Mouse (Mus musculus): ENCODE measurements around the gene Uba7. TPM values are rescaled to one million over a fixed set of nuclear protein-coding genes. Genes with fewer than 3 reads are reported as not detected.

Gene Uba7
- polyA plus RNA-seq, 1 experiment from 2014 or later, result 3.2 TPM

GRCm38 (mm10) chr9:107936215-107936822 is 39.0 kb upstream of the Uba7 start:
- Histone ChIP-seq H3K4me3 (replicated peaks; ENCODE audit: low read length) (peak overlapping the region; percentile 64), H3K9me3 (ENCODE audit: control insufficient read depth, low read length) (no peaks in the 10 kb centered on the region), H3K27me3 (replicated peaks; ENCODE audit: control insufficient read depth, insufficient read depth, low read length) (no peaks in the 10 kb centered on the region; the same call in 1 of the 2 replicates), H3K9ac (replicated peaks; ENCODE audit: low read depth, low read length) (peak overlapping the region; percentile 69), H3K4me1 (replicated peaks; ENCODE audit: control insufficient read depth, insufficient read depth, low read length) (peaks cover 22% of the 10 kb centered on the region), H3K27ac (ENCODE audit: low read length) (no peak overlapping the region), H3K4me2 (ENCODE audit: low read length) (peak overlapping the region; percentile 86), H3K36me3 (ENCODE audit: control insufficient read depth, insufficient read depth) (no peaks in the 10 kb centered on the region)
- peak; percentile 51 for ATAC-seq
- WGBS, result under 1% methylated on average over 29 of the region's 29 CpGs

GRCm38 (mm10) chr9:107936831-107937230 is 38.5 kb upstream of the Uba7 start:
- H3K4me3 ChIP-seq (replicated peaks; ENCODE audit: low read length), result peak overlapping the region; percentile 64
- ATAC-seq, result no peak
- H3K27ac ChIP-seq (ENCODE audit: low read length), result no peak overlapping the region
- 11% methylated on average over 3 of the region's 3 CpGs for WGBS
- H3K36me3 ChIP-seq (ENCODE audit: control insufficient read depth, insufficient read depth), result no peaks in the 10 kb centered on the region
- H3K9ac ChIP-seq (replicated peaks; ENCODE audit: low read depth, low read length), result peak overlapping the region; percentile 69
- no peaks in the 10 kb centered on the region; the same call in 1 of the 2 replicates for H3K27me3 ChIP-seq (replicated peaks; ENCODE audit: control insufficient read depth, insufficient read depth, low read length)
- no peaks in the 10 kb centered on the region for H3K9me3 ChIP-seq (ENCODE audit: control insufficient read depth, low read length)
- H3K4me1 ChIP-seq (replicated peaks; ENCODE audit: control insufficient read depth, insufficient read depth, low read length), result peaks cover 22% of the 10 kb centered on the region
- H3K4me2 ChIP-seq (ENCODE audit: low read length), result peak overlapping the region; percentile 86

- ATAC-seq, result no peak
- H3K4me2 ChIP-seq (ENCODE audit: low read length), result no peak overlapping the region
- no peaks in the 10 kb centered on the region for H3K9me3 ChIP-seq (ENCODE audit: control insufficient read depth, low read length)
- 89% methylated on average over 31 of the region's 31 CpGs for WGBS
- no peak overlapping the region for H3K27ac ChIP-seq (ENCODE audit: low read length)
- no peak overlapping the region for H3K4me3 ChIP-seq (replicated peaks; ENCODE audit: low read length)
- H3K27me3 ChIP-seq (replicated peaks; ENCODE audit: control insufficient read depth, insufficient read depth, low read length), result no peaks in the 10 kb centered on the region
- H3K9ac ChIP-seq (replicated peaks; ENCODE audit: low read depth, low read length), result no peak overlapping the region
- peaks cover 15% of the 10 kb centered on the region for H3K4me1 ChIP-seq (replicated peaks; ENCODE audit: control insufficient read depth, insufficient read depth, low read length)
- no peaks in the 10 kb centered on the region for H3K36me3 ChIP-seq (ENCODE audit: control insufficient read depth, insufficient read depth)
Measured at GRCm38 (mm10) chr9:107947241-107948194, 27.8 kb upstream of the Uba7 start.

GRCm38 (mm10) chr9:107949184-107949921 is 26.0 kb upstream of the Uba7 start:
- no peak overlapping the region for H3K9ac ChIP-seq (replicated peaks; ENCODE audit: low read depth, low read length)
- H3K27ac ChIP-seq (ENCODE audit: low read length), result no peak overlapping the region
- H3K4me2 ChIP-seq (ENCODE audit: low read length), result no peak overlapping the region
- H3K4me3 ChIP-seq (replicated peaks; ENCODE audit: low read length), result no peak overlapping the region
- WGBS, result 83% methylated on average over 13 of the region's 13 CpGs
- no peak for ATAC-seq
- H3K36me3 ChIP-seq (ENCODE audit: control insufficient read depth, insufficient read depth), result no peaks in the 10 kb centered on the region
- H3K9me3 ChIP-seq (ENCODE audit: control insufficient read depth, low read length), result no peaks in the 10 kb centered on the region
- H3K27me3 ChIP-seq (replicated peaks; ENCODE audit: control insufficient read depth, insufficient read depth, low read length), result no peaks in the 10 kb centered on the region
- peaks cover 15% of the 10 kb centered on the region for H3K4me1 ChIP-seq (replicated peaks; ENCODE audit: control insufficient read depth, insufficient read depth, low read length)

- WGBS, result 92% methylated on average over 10 of the region's 10 CpGs
- ATAC-seq, result no peak
- Histone ChIP-seq H3K9ac (replicated peaks; ENCODE audit: low read depth, low read length) (peak within 1 kb of the TSS; percentile 76), H3K27ac (ENCODE audit: low read length) (peak within 1 kb of the TSS; percentile 85), H3K4me1 (replicated peaks; ENCODE audit: control insufficient read depth, insufficient read depth, low read length) (peaks cover 15% of the 10 kb centered on the region), H3K9me3 (ENCODE audit: control insufficient read depth, low read length) (no peaks in the 10 kb centered on the region), H3K36me3 (ENCODE audit: control insufficient read depth, insufficient read depth) (no peaks in the 10 kb centered on the region), H3K27me3 (replicated peaks; ENCODE audit: control insufficient read depth, insufficient read depth, low read length) (no peaks in the 10 kb centered on the region), H3K4me2 (ENCODE audit: low read length) (peak within 1 kb of the TSS; percentile 66), H3K4me3 (replicated peaks; ENCODE audit: low read length) (peak within 1 kb of the TSS; percentile 70)
Measured at GRCm38 (mm10) chr9:107949922-107950235, 25.4 kb upstream of the Uba7 start, which contains the start of gene Traip. TSS of gene Traip (plus strand) at chr9:107950136.

GRCm38 (mm10) chr9:107950460-107951355 is 24.6 kb upstream of the Uba7 start:
- peak overlapping the region; percentile 66 for H3K4me2 ChIP-seq (ENCODE audit: low read length)

GRCm38 (mm10) chr9:107955613-107956289 is 19.6 kb upstream of the Uba7 start:
- WGBS, result 85% methylated on average over 6 of the region's 6 CpGs
- no peak for ATAC-seq
- Histone ChIP-seq H3K36me3 (ENCODE audit: control insufficient read depth, insufficient read depth) (no peaks in the 10 kb centered on the region), H3K27ac (ENCODE audit: low read length) (no peak overlapping the region), H3K4me1 (replicated peaks; ENCODE audit: control insufficient read depth, insufficient read depth, low read length) (peaks cover 9% of the 10 kb centered on the region), H3K4me2 (ENCODE audit: low read length) (no peak overlapping the region), H3K27me3 (replicated peaks; ENCODE audit: control insufficient read depth, insufficient read depth, low read length) (no peaks in the 10 kb centered on the region), H3K4me3 (replicated peaks; ENCODE audit: low read length) (no peak overlapping the region), H3K9me3 (ENCODE audit: control insufficient read depth, low read length) (no peaks in the 10 kb centered on the region), H3K9ac (replicated peaks; ENCODE audit: low read depth, low read length) (no peak overlapping the region)

More at GRCm38 (mm10) chr9:107950460-107951355, 24.6 kb upstream of the Uba7 start:
- WGBS, result 14% methylated on average over 45 of the region's 45 CpGs
- Histone ChIP-seq H3K36me3 (ENCODE audit: control insufficient read depth, insufficient read depth) (no peaks in the 10 kb centered on the region), H3K27ac (ENCODE audit: low read length) (peak overlapping the region; percentile 85), H3K27me3 (replicated peaks; ENCODE audit: control insufficient read depth, insufficient read depth, low read length) (no peaks in the 10 kb centered on the region), H3K4me1 (replicated peaks; ENCODE audit: control insufficient read depth, insufficient read depth, low read length) (peaks cover 15% of the 10 kb centered on the region), H3K4me3 (replicated peaks; ENCODE audit: low read length) (peak overlapping the region; percentile 70), H3K9me3 (ENCODE audit: control insufficient read depth, low read length) (no peaks in the 10 kb centered on the region), H3K9ac (replicated peaks; ENCODE audit: low read depth, low read length) (peak overlapping the region; percentile 76)
- ATAC-seq, result peak; percentile 98

GRCm38 (mm10) chr9:107957141-107957540 is 18.2 kb upstream of the Uba7 start:
- no peak for ATAC-seq
- WGBS, result 36% methylated on average over 6 of the region's 6 CpGs

More at GRCm38 (mm10) chr9:107957141-107957540, 18.2 kb upstream of the Uba7 start:
- Histone ChIP-seq H3K4me1 (replicated peaks; ENCODE audit: control insufficient read depth, insufficient read depth, low read length) (peaks cover 13% of the 10 kb centered on the region), H3K4me3 (replicated peaks; ENCODE audit: low read length) (no peak overlapping the region), H3K4me2 (ENCODE audit: low read length) (no peak overlapping the region), H3K9me3 (ENCODE audit: control insufficient read depth, low read length) (no peaks in the 10 kb centered on the region), H3K27me3 (replicated peaks; ENCODE audit: control insufficient read depth, insufficient read depth, low read length) (no peaks in the 10 kb centered on the region), H3K36me3 (ENCODE audit: control insufficient read depth, insufficient read depth) (no peaks in the 10 kb centered on the region), H3K9ac (replicated peaks; ENCODE audit: low read depth, low read length) (no peak overlapping the region), H3K27ac (ENCODE audit: low read length) (no peak overlapping the region)

Measured in forebrain, embryonic 16.5 days (tissue).